Mouse (Mus musculus) liver (tissue): ENCODE data around the gene Timm10b.

Experiments used
- DNase-seq: peaks from one replicate; pipeline ENCODE4 v3.0.0-alpha.2; 2020; ENCODE audit warnings: mixed read lengths

The Timm10b gene

GRCm38 (mm10) chr7:105641936-105642335 lies 2.1 kb downstream of the Timm10b start:
- DNase-seq, result no peak

- peak; percentile 80 for DNase-seq
These were observed 11.0 kb downstream of the Timm10b start, which contains the start of gene Dnhd1 for GRCm38 (mm10) chr7:105650639-105651435. Gene Dnhd1 (plus strand): TSS chr7:105650827.

- DNase-seq, result no peak
These were observed 45.8 kb downstream of the Timm10b start for GRCm38 (mm10) chr7:105685541-105686197.

GRCm38 (mm10) chr7:105690875-105691274 lies 51.0 kb downstream of the Timm10b start:
- DNase-seq, result no peak
